10 mouse cellular contexts compared by ENCODE assay signal in the genomic region with DNA sequence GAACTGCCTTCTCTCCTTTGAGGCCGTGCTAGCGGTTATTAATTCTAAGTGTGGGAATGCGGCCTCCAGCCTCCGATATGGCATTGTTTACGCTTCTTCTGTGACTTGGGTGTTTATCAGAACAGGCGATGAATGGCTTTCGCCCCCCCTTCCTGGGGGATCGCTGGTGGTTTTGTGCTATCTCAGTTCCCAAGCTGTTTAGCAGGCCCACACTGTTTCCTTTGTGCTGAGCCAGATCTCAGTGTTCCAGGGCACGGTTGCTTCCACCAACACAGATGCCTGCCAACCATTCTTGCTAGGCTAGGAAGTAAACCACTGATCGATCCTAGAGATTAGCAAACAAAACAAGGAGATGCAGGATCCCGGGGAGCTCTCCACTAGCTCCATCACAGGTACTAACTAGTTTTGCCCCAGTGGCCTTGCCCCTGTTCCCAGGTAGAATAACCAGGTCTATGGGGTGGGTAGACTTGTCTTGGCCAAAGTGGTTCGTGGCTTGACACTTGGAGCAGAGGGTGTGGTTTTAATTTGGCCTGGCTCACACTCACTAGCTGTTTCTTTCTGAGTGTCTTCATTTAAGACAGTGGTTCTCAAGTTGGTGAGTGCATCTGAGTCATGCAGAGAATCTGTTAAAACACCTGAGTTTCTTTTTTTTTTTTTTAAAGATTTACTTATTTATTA. TPM values are rescaled to one million over a fixed set of nuclear protein-coding genes. Genes with fewer than 3 reads are reported as not detected.
DNase-seq lines count a peak whose midpoint lies in the region; ATAC-seq and TF ChIP-seq lines count a peak whose summit lies in the region.
"Had no signal": no experiment of that assay in that cellular context is flagged by ENCODE, and none has a peak within 500 bp of the region (broad histone marks: within the 10 kb centered on the region; RNA-seq: fewer than 3 reads in every experiment).

No protein-coding gene starts in this region.

- ATAC-seq in heart, embryonic 11.5 days (replicated peaks; ENCODE audit: insufficient number of reproducible peaks, low FRiP score, low TSS enrichment): no peak; the same call in 1 of the 2 replicates
- peak; percentile 92 for ATAC-seq in liver, embryonic 11.5 days (replicated peaks; ENCODE audit: low FRiP score)
- ATAC-seq in stomach, postnatal 0 days (ENCODE audit: low FRiP score, low TSS enrichment): peak; percentile 53; the same call in 1 of the 2 replicates
- ATAC-seq in forebrain, embryonic 12.5 days (ENCODE audit: low FRiP score): no peak

- no peaks in the 10 kb centered on the region for H3K9me3 ChIP-seq in heart, embryonic 11.5 days (replicated peaks; ENCODE audit: control insufficient read depth, low read length)
- H3K9me3 ChIP-seq in liver, embryonic 11.5 days (ENCODE audit: control insufficient read depth, low read length): no peaks in the 10 kb centered on the region
- H3K9me3 ChIP-seq in stomach, postnatal 0 days (ENCODE audit: control insufficient read depth, low read length): no peaks in the 10 kb centered on the region
- H3K9me3 ChIP-seq in forebrain, embryonic 12.5 days: no peaks in the 10 kb centered on the region

- WGBS in heart, embryonic 11.5 days (ENCODE audit: insufficient replicate concordance): 31% methylated on average over 12 of the region's 12 CpGs
- WGBS in liver, embryonic 11.5 days: 18% methylated on average over 12 of the region's 12 CpGs
- WGBS in stomach, postnatal 0 days: 20% methylated on average over 12 of the region's 12 CpGs
- WGBS in forebrain, embryonic 12.5 days: 55% methylated on average over 12 of the region's 12 CpGs

- peak overlapping the region; percentile 25; the same call in 1 of the 2 replicates for H3K4me2 ChIP-seq in heart, embryonic 11.5 days
- peak overlapping the region; percentile 61 for H3K4me2 ChIP-seq in liver, embryonic 11.5 days
- no peak overlapping the region; the same call in 1 of the 2 replicates for H3K4me2 ChIP-seq in stomach, postnatal 0 days (replicated peaks; ENCODE audit: low read depth)
- no peak overlapping the region for H3K4me2 ChIP-seq in forebrain, embryonic 12.5 days

- H3K27me3 ChIP-seq in heart, embryonic 11.5 days (ENCODE audit: control insufficient read depth, insufficient read depth, low read length): no peaks in the 10 kb centered on the region
- H3K27me3 ChIP-seq in liver, embryonic 11.5 days (replicated peaks; ENCODE audit: control insufficient read depth, insufficient read depth, low read length): no peaks in the 10 kb centered on the region
- H3K27me3 ChIP-seq in stomach, postnatal 0 days (ENCODE audit: control insufficient read depth, insufficient read depth, low read length): no peaks in the 10 kb centered on the region
- no peaks in the 10 kb centered on the region for H3K27me3 ChIP-seq in forebrain, embryonic 12.5 days

- peak; percentile 25 for DNase-seq in ovary, adult 18-20 months (ENCODE audit: low spot score)
- no peak for DNase-seq in ovary, postnatal 10 days (ENCODE audit: low spot score)
- peak; percentile 70 for DNase-seq in liver, embryonic 11.5 days (ENCODE audit: low spot score)
- no peak for DNase-seq in stomach, postnatal 0 days (ENCODE audit: low spot score)
- DNase-seq in thymus, postnatal 10 days (ENCODE audit: low spot score in 2 of 2): no peak
- DNase-seq in adrenal gland, adult 2 months: no peak

- TF ChIP-seq CTCF in stomach, postnatal 0 days (IDR thresholded peaks at IDR 0.05; ENCODE audit: low read depth): no peak

- H3K27ac ChIP-seq in heart, embryonic 11.5 days (ENCODE audit: low read depth, low read length): peak overlapping the region; percentile 10; the same call in 1 of the 2 replicates
- peak overlapping the region; percentile 92 for H3K27ac ChIP-seq in liver, embryonic 11.5 days (ENCODE audit: low read depth, low read length)
- no peak overlapping the region for H3K27ac ChIP-seq in stomach, postnatal 0 days (replicated peaks)
- H3K27ac ChIP-seq in forebrain, embryonic 12.5 days: no peak overlapping the region
- H3K27ac ChIP-seq: kidney, postnatal 0 days had no signal

- no peak overlapping the region for H3K4me3 ChIP-seq in heart, embryonic 11.5 days (ENCODE audit: low read depth, low read length)
- H3K4me3 ChIP-seq in liver, embryonic 11.5 days (ENCODE audit: low read depth, low read length): no peak overlapping the region
- H3K4me3 ChIP-seq in stomach, postnatal 0 days (ENCODE audit: low read depth, low read length): no peak overlapping the region
- no peak overlapping the region for H3K4me3 ChIP-seq in forebrain, embryonic 12.5 days (replicated peaks)

- peaks cover 6% of the 10 kb centered on the region for H3K4me1 ChIP-seq in heart, embryonic 11.5 days (ENCODE audit: control insufficient read depth, insufficient read depth, low read length)
- H3K4me1 ChIP-seq in liver, embryonic 11.5 days (replicated peaks; ENCODE audit: control insufficient read depth, insufficient read depth, low read length): peaks cover 13% of the 10 kb centered on the region
- no peaks in the 10 kb centered on the region for H3K4me1 ChIP-seq in stomach, postnatal 0 days (replicated peaks; ENCODE audit: control insufficient read depth, insufficient read depth)
- H3K4me1 ChIP-seq in forebrain, embryonic 12.5 days: no peaks in the 10 kb centered on the region

- no peak overlapping the region for H3K9ac ChIP-seq in heart, embryonic 11.5 days (ENCODE audit: low read depth, low read length)
- H3K9ac ChIP-seq in liver, embryonic 11.5 days (ENCODE audit: low read depth, low read length): peak overlapping the region; percentile 36; the same call in 1 of the 2 replicates
- H3K9ac ChIP-seq in stomach, postnatal 0 days (ENCODE audit: low read length): no peak overlapping the region
- H3K9ac ChIP-seq in forebrain, embryonic 12.5 days: no peak overlapping the region

- TF ChIP-seq EP300 in stomach, postnatal 0 days (optimal IDR thresholded peaks at IDR 0.05): no peak

- no peaks in the 10 kb centered on the region for H3K36me3 ChIP-seq in heart, embryonic 11.5 days (ENCODE audit: control insufficient read depth, insufficient read depth, low read length)
- no peaks in the 10 kb centered on the region for H3K36me3 ChIP-seq in liver, embryonic 11.5 days (ENCODE audit: control insufficient read depth, insufficient read depth, low read length)
- no peaks in the 10 kb centered on the region for H3K36me3 ChIP-seq in stomach, postnatal 0 days (ENCODE audit: control insufficient read depth, insufficient read depth, low read length)
- no peaks in the 10 kb centered on the region for H3K36me3 ChIP-seq in forebrain, embryonic 12.5 days (replicated peaks)

RNA-seq across cellular contexts. Expression of a gene that starts 50.9 kb away (rescaled TPM):
- 24.2 and 27.0 TPM in 2 replicates for polyA plus RNA-seq in heart, embryonic 11.5 days (2014; fragmentation: Nextera tagmentation; extraction: Ambion mirVana)
- 52.9 and 54.6 TPM in 2 replicates for polyA plus RNA-seq in liver, embryonic 11.5 days (2014; fragmentation: Nextera tagmentation; extraction: Ambion mirVana)
- polyA plus RNA-seq in stomach, postnatal 0 days (2015; fragmentation: Nextera tagmentation; extraction: Ambion mirVana): 7.0 and 7.8 TPM in 2 replicates
- 31.4 and 32.9 TPM in 2 replicates for polyA plus RNA-seq in forebrain, embryonic 12.5 days (2016; fragmentation: Nextera tagmentation; extraction: Ambion mirVana)
- 10 to 100 TPM; 31.6 to 35.3 TPM for total RNA-seq in adrenal gland, adult 2 months (2021)
- polyA plus RNA-seq in adrenal gland, adult 2 months (2012; rRNA removed): 2.1 and 2.2 TPM in 2 replicates

RNA-seq across cellular contexts. Expression of a gene that starts 51.3 kb away (rescaled TPM):
- polyA plus RNA-seq in heart, embryonic 11.5 days (2014; fragmentation: Nextera tagmentation; extraction: Ambion mirVana): 0.21 and 0.37 TPM in 2 replicates
- 0.38 and 0.51 TPM in 2 replicates for polyA plus RNA-seq in liver, embryonic 11.5 days (2014; fragmentation: Nextera tagmentation; extraction: Ambion mirVana)
- 0.10 TPM in 1 of 2 replicates, not detected in the other for polyA plus RNA-seq in stomach, postnatal 0 days (2015; fragmentation: Nextera tagmentation; extraction: Ambion mirVana)
- polyA plus RNA-seq in forebrain, embryonic 12.5 days (2016; fragmentation: Nextera tagmentation; extraction: Ambion mirVana): 0.18 and 0.36 TPM in 2 replicates
- total RNA-seq in adrenal gland, adult 2 months (2021): under 1 TPM in 1 of 2 experiments, not detected in 1; 0.23 TPM
- polyA plus RNA-seq in adrenal gland, adult 2 months (2012; rRNA removed): not detected in 2 replicates
- polyA plus RNA-seq: kidney, postnatal 0 days; spleen, adult 2 months had no signal

Comparison
In these comparisons a context has a peak if more than half of its experiments do, and no peak if none do; other contexts are left out.
1. DNase-seq: peak in ovary, adult 18-20 months (single experiment) and liver, embryonic 11.5 days (single experiment); none in ovary, postnatal 10 days (single experiment), stomach, postnatal 0 days (single experiment), thymus, postnatal 10 days (0 of 2) and adrenal gland, adult 2 months (single experiment).
2. ATAC-seq: peak in liver, embryonic 11.5 days (single experiment) and stomach, postnatal 0 days (single experiment); none in heart, embryonic 11.5 days (single experiment) and forebrain, embryonic 12.5 days (single experiment).
3. H3K27ac ChIP-seq: peak in heart, embryonic 11.5 days (single experiment) and liver, embryonic 11.5 days (single experiment); none in stomach, postnatal 0 days (single experiment) and forebrain, embryonic 12.5 days (single experiment).
4. H3K4me2 ChIP-seq: peak in heart, embryonic 11.5 days (single experiment) and liver, embryonic 11.5 days (single experiment); none in stomach, postnatal 0 days (single experiment) and forebrain, embryonic 12.5 days (single experiment).